Mouse (Mus musculus) limb, embryonic 10.5 days (tissue): Measurements from ENCODE around the gene Rab36. TPM values are rescaled to one million over a fixed set of nuclear protein-coding genes. Genes with fewer than 3 reads are reported as not detected.

Experiments used
- DNase-seq: peaks from one replicate; pipeline ENCODE4 v3.0.0-alpha.2; 2017; ENCODE audit warnings: low spot score
- H3K27ac ChIP-seq: fragments of 300-500 bp; sonication (generic); 2 replicates; pipeline ENCODE4 v1.5.1; 2016; ENCODE audit warnings: mild to moderate bottlenecking
- H3K27me3 ChIP-seq: fragments of 300-500 bp; sonication (generic); 2 replicates; pipeline ENCODE4 v1.6.1; 2016; ENCODE audit warnings: low read depth, mild to moderate bottlenecking; ENCODE audit not compliant: poor library complexity, severe bottlenecking
- H3K36me3 ChIP-seq: fragments of 300-500 bp; sonication (generic); 2 replicates; pipeline ENCODE4 v1.6.1; 2016; ENCODE audit warnings: mild to moderate bottlenecking, moderate library complexity
- H3K4me1 ChIP-seq: fragments of 300-500 bp; sonication (generic); 2 replicates; pipeline ENCODE4 v1.6.1; 2016
- H3K4me3 ChIP-seq: fragments of 300-500 bp; sonication (generic); 2 replicates; pipeline ENCODE4 v1.5.1; 2016; ENCODE audit warnings: mild to moderate bottlenecking, moderate library complexity
- H3K9me3 ChIP-seq: fragments of 300-500 bp; sonication (generic); replicated peaks from 2 replicates; pipeline ENCODE4 v1.6.1; 2016; ENCODE audit warnings: mild to moderate bottlenecking
- WGBS: fragments of 180-500 bp; shearing (Covaris S2); methylation state at CpG from one replicate; pipeline ENCODE4 v1.1.7; 2016; 5-methylcytosine and 5-hydroxymethylcytosine counted together
- polyA plus RNA-seq: library from polyadenylated mRNA; unstranded; fragments of >200 nt; fragmentation: Nextera tagmentation; extraction: Ambion mirVana; gene quantifications from 2 replicates; pipeline ENCODE4 v1.2.1, GENCODE M21; 2016

Gene Rab36
- polyA plus RNA-seq, 1 experiment from 2014 or later: 13.2 TPM

- Histone ChIP-seq H3K9me3 (no peaks in the 10 kb centered on the region), H3K27ac (no peak overlapping the region), H3K27me3 (no peaks in the 10 kb centered on the region), H3K4me3 (no peak overlapping the region), H3K4me1 (peaks cover 46% of the 10 kb centered on the region), H3K36me3 (no peaks in the 10 kb centered on the region)
- WGBS: 49% methylated on average over 22 of the region's 22 CpGs
- peak; percentile 37 for DNase-seq
These were observed 56.6 kb downstream of the Rab36 start for GRCm38 (mm10) chr10:75093252-75093987.

- Histone ChIP-seq H3K9me3 (no peaks in the 10 kb centered on the region), H3K36me3 (no peaks in the 10 kb centered on the region), H3K4me3 (no peak overlapping the region), H3K27ac (no peak overlapping the region), H3K27me3 (no peaks in the 10 kb centered on the region), H3K4me1 (peaks cover 55% of the 10 kb centered on the region)
- DNase-seq: no peak
- 90% methylated on average over 1 of the region's 1 CpGs for WGBS
These were observed 57.5 kb downstream of the Rab36 start for GRCm38 (mm10) chr10:75094338-75094737.

DNA sequence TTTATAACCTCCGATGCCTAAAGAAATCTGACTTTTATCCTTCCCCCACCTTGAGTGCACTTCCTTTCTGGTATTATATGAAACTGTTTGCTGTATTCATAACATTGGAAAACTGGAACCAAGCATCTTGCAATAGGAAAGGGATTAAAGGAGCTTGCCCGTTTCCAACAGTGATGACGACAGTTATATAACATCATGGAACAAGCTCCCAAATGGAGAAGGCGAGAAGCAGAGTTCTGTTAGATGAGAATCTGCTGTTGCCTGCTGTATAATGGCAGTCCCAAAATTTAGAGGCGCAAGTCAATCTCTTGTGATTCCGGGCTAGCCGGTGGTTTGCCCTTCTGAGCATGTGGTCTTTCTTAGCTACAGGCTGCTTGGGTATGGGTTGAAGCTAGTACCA is 58.4 kb downstream of the Rab36 start:
- H3K9me3 ChIP-seq: no peaks in the 10 kb centered on the region
- H3K4me1 ChIP-seq: peaks cover 61% of the 10 kb centered on the region
- H3K36me3 ChIP-seq: no peaks in the 10 kb centered on the region
- H3K27ac ChIP-seq: no peak overlapping the region
- 91% methylated on average over 7 of the region's 7 CpGs for WGBS
- no peaks in the 10 kb centered on the region for H3K27me3 ChIP-seq
- no peak overlapping the region for H3K4me3 ChIP-seq
- no peak for DNase-seq

GRCm38 (mm10) chr10:75098446-75099183 is 61.8 kb downstream of the Rab36 start:
- peak overlapping the region; percentile 50 for H3K27ac ChIP-seq
- H3K9me3 ChIP-seq: no peaks in the 10 kb centered on the region
- peaks cover 70% of the 10 kb centered on the region for H3K4me1 ChIP-seq
- peak; percentile 72 for DNase-seq
- WGBS: 17% methylated on average over 10 of the region's 10 CpGs
- H3K36me3 ChIP-seq: no peaks in the 10 kb centered on the region
- H3K27me3 ChIP-seq: no peaks in the 10 kb centered on the region
- peak overlapping the region; percentile 9; the same call in 1 of the 2 replicates for H3K4me3 ChIP-seq

DNA sequence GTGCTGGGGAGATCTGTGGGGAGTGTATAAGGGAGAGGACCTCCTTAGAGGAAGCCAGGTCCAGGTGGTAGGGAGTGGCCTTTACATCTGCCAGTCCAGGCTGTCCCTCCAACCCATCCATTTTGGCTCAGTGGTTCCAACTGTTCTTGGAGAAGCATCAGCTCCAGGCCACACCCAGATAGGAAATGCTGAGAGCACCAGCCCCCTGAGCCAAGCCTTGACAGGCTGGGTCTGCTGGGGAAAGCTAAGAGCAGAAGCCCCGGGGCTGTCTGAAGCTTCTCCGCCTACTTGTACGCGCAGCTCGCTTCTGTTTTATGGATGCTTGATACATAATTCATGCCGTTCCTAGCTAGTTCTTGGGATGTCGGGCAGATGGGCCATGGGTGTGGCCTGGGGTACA is 63.4 kb downstream of the Rab36 start:
- Histone ChIP-seq H3K9me3 (no peaks in the 10 kb centered on the region), H3K27me3 (no peaks in the 10 kb centered on the region), H3K4me3 (no peak overlapping the region), H3K4me1 (peaks cover 82% of the 10 kb centered on the region), H3K36me3 (no peaks in the 10 kb centered on the region), H3K27ac (no peak overlapping the region)
- WGBS: 77% methylated on average over 7 of the region's 7 CpGs
- DNase-seq: no peak

- H3K9me3 ChIP-seq: no peaks in the 10 kb centered on the region
- H3K4me3 ChIP-seq: no peak overlapping the region
- H3K27me3 ChIP-seq: no peaks in the 10 kb centered on the region
- peaks cover 67% of the 10 kb centered on the region for H3K4me1 ChIP-seq
- H3K36me3 ChIP-seq: no peaks in the 10 kb centered on the region
- 82% methylated on average over 2 of the region's 2 CpGs for WGBS
- H3K27ac ChIP-seq: no peak overlapping the region
- no peak for DNase-seq
These were observed 66.6 kb downstream of the Rab36 start for GRCm38 (mm10) chr10:75103502-75103901.

Other genes with a start within 250 kb of the Rab36 start
- gene Gnaz, start 69.9 kb upstream of the Rab36 start, polyA plus RNA-seq: 2.6 and 3.4 TPM in 2 replicates
- gene Rsph14, start 4.5 kb upstream of the Rab36 start, polyA plus RNA-seq: not detected in 2 replicates
- 7.0 and 7.6 TPM in 2 replicates for gene Bcr, start 23.5 kb downstream of the Rab36 start, polyA plus RNA-seq
- gene Specc1l, start 175.0 kb downstream of the Rab36 start, polyA plus RNA-seq: 33.5 and 41.9 TPM in 2 replicates